ENCODE assay signal across 9 mouse cellular contexts in the genomic region with DNA sequence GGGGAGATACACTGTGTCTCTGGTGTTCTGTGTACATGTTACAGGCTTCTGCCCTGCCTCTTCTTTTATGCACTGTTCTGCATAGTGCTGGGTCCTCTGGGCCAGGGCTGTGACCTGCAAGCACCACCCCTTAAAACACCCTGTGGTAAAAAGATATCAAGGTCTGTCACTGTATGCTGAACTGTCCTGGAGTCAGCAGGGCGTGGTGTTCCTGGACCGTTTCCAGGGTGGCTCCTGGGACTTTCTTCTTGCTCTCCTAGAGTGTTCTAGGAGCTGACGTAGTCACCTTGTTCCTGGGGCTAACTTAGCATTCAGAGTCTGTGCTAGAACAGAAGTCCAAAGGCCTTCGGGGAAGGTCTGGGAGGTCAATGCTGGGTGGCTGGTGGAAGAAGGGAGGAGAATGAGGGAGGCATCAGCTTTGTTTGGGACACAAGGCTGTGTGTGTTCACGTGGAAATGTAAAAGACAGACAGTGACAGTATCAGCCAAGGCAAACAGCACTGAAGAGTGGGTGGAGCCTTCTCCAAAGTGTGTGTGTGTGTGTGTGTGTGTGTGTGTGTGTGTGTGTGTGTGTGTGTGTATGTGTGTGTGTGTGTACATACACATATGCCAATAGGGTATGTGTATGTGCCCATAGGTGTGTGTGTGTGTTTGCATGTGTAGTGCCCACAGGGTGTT.
A peak's percentile ranks its signal among the peaks of the same experiment; 100 is the strongest.
DNase-seq lines count a peak whose midpoint lies in the region; TF ChIP-seq lines count a peak whose summit lies in the region.
"Had no signal": no experiment of that assay in that cellular context is flagged by ENCODE, and none has a peak within 500 bp of the region (broad histone marks: within the 10 kb centered on the region; RNA-seq: fewer than 3 reads in every experiment).

No protein-coding gene starts in this region.

- H3K4me3 ChIP-seq in bone marrow, adult 2 months (replicated peaks; ENCODE audit: control insufficient read depth, low read depth, low read length): no peak overlapping the region
- H3K4me3 ChIP-seq: limb, embryonic 12.5 days had no signal

- H3K4me1 ChIP-seq in bone marrow, adult 2 months (ENCODE audit: control insufficient read depth, insufficient read depth, low read length): peaks cover 8% of the 10 kb centered on the region

- no peak for TF ChIP-seq POLR2A in bone marrow, adult 2 months (IDR thresholded peaks at IDR 0.05; ENCODE audit: borderline replicate concordance, control insufficient read depth, low read depth, low read length)

- 63% methylated on average over 5 of the region's 5 CpGs for WGBS in bone marrow, adult 2 months

- peak overlapping the region; percentile 89 for H3K27ac ChIP-seq in bone marrow, adult 2 months (ENCODE audit: control insufficient read depth, insufficient read depth, low read depth, low read length, poor library complexity)
- H3K27ac ChIP-seq: limb, embryonic 12.5 days had no signal

- DNase-seq in gastrocnemius, adult 18-20 months (ENCODE audit: low spot score): peak; percentile 75
- DNase-seq in gastrocnemius, postnatal 4 days (ENCODE audit: low spot score in 2 of 2): no peak
- peak; percentile 64 for DNase-seq in kidney, postnatal 10 days
- DNase-seq in skeletal muscle tissue, adult 2 months (ENCODE audit: low read depth, low spot score): peak; percentile 77
- no peak for DNase-seq in lung, postnatal 14 days
- DNase-seq in cerebellum, adult 8-10 months: no peak
- no peak for DNase-seq in frontal cortex, postnatal 25 days (ENCODE audit: low spot score in 2 of 2)

- TF ChIP-seq CTCF in bone marrow, adult 2 months (IDR thresholded peaks at IDR 0.05; ENCODE audit: control insufficient read depth, insufficient read depth, low read length): no peak

Comparison
In these comparisons a context has a peak if more than half of its experiments do, and no peak if none do; other contexts are left out.
1. DNase-seq: peak in gastrocnemius, adult 18-20 months (single experiment), kidney, postnatal 10 days (single experiment) and skeletal muscle tissue, adult 2 months (single experiment); none in gastrocnemius, postnatal 4 days (0 of 2), lung, postnatal 14 days (single experiment), cerebellum, adult 8-10 months (single experiment) and frontal cortex, postnatal 25 days (0 of 2).